Mouse (Mus musculus) kidney, adult 2 months (tissue): ENCODE measurements around the gene Map4k2. TPM values are rescaled to one million over a fixed set of nuclear protein-coding genes. Genes with fewer than 3 reads are reported as not detected.

ENCODE experiments used
- DNase-seq: peaks from one replicate; pipeline ENCODE4 v3.0.0; 2021
- H3K27ac ChIP-seq: fragments of 200-500 bp; 2 replicates; pipeline ENCODE4 v1.5.1; 2012; ENCODE audit warnings: low read depth, low read length, control low read depth, inconsistent platforms; ENCODE audit not compliant: insufficient read depth
- H3K27me3 ChIP-seq: fragments of 200-500 bp; replicated peaks from 2 replicates; pipeline ENCODE4 v1.6.1; 2012; ENCODE audit warnings: mild to moderate bottlenecking, moderate library complexity, low read length, inconsistent platforms; ENCODE audit not compliant: control insufficient read depth, insufficient read depth
- H3K36me3 ChIP-seq: fragments of 200-500 bp; 2 replicates; pipeline ENCODE4 v1.6.1; 2012; ENCODE audit warnings: mild to moderate bottlenecking, moderate library complexity, low read length, inconsistent platforms; ENCODE audit not compliant: control insufficient read depth, insufficient read depth
- H3K4me1 ChIP-seq: fragments of 200-500 bp; 2 replicates; pipeline ENCODE4 v1.6.1; 2011; ENCODE audit warnings: low read length; ENCODE audit not compliant: control insufficient read depth, insufficient read depth
- H3K4me3 ChIP-seq: fragments of 200-500 bp; 2 replicates; pipeline ENCODE4 v1.5.1; 2011; ENCODE audit warnings: mild to moderate bottlenecking, low read depth, low read length, control low read depth; ENCODE audit not compliant: insufficient read depth
- CTCF ChIP-seq: fragments of 200-500 bp; conservative IDR thresholded peaks from 2 replicates; pipeline ENCODE4 v1.5.1; 2011; ENCODE audit warnings: low read depth, mild to moderate bottlenecking, control low read depth, low read length, moderate library complexity, mixed read lengths; ENCODE audit not compliant: insufficient read depth, insufficient read length
- POLR2A ChIP-seq: fragments of 200-500 bp; IDR thresholded peaks from one replicate; pipeline ENCODE4 v1.6.1; 2011; ENCODE audit warnings: low read depth, low read length, control low read depth
- WGBS: fragments of 180-500 bp; shearing (Covaris S2); methylation state at CpG from one replicate; pipeline ENCODE4 v1.1.7; 2018; 5-methylcytosine and 5-hydroxymethylcytosine counted together
- polyA plus RNA-seq: library from polyadenylated mRNA; depleted of rRNA; stranded (reverse); fragments of >200 nt; gene quantifications from 2 replicates; pipeline ENCODE4 v1.2.3, GENCODE M21; 2012

Map4k2 gene
- polyA plus RNA-seq, 1 experiment: 92.3 TPM

GRCm38 (mm10) chr19:6331719-6332516, 9.0 kb upstream of the Map4k2 start:
- TF ChIP-seq POLR2A: no peak
- peak; percentile 54 for TF ChIP-seq CTCF
- WGBS: 17% methylated on average over 13 of the region's 13 CpGs
- H3K4me3 ChIP-seq: peak overlapping the region; percentile 33; the same call in 1 of the 2 replicates
- DNase-seq: peak; percentile 70
- H3K27me3 ChIP-seq: no peaks in the 10 kb centered on the region
- no peaks in the 10 kb centered on the region for H3K36me3 ChIP-seq
- no peak overlapping the region for H3K27ac ChIP-seq
- H3K4me1 ChIP-seq: peaks cover 11% of the 10 kb centered on the region

DNA sequence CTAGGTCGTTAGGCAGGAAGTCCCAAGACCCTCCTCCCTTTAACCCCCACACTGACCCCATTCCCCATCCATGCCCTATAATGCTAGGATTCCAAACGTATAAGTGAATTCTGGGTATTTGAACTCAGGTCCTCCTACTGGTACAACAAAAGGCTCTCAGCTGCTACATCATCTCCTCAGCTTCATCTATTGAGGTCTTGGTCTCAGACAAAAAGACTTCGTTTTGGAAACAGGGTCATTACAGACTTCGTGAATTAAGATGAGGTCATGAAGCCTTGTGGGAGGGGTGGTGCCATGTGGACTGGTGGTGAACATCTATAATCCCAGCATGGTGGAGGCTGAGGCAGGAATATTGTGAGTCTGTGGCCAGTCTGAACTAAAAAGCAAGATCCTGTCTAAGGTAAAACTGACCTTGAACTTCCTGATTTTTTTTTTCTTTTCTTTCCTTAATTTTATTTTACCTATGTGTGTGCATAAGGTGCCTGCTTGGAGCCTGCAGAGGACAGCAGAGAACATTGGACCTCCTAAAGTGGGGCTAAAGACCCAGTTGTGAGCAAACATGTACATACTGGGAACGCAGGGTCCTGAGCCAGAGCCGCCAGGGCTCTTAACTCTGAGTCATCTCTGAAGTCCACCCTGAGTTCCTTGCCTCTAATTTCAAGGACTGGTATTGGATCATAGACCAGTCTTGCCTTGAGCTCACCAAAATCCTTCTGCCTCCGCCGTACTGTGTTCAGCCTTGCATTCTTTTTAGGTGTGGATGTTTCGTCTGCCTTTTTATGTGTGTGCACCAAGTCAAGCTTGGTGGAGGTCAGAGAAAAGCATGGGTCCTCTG, 7.0 kb upstream of the Map4k2 start:
- peaks cover 12% of the 10 kb centered on the region for H3K4me1 ChIP-seq
- DNase-seq: no peak
- H3K27ac ChIP-seq: peak overlapping the region; percentile 70
- no peak for TF ChIP-seq CTCF
- no peak overlapping the region for H3K4me3 ChIP-seq
- no peaks in the 10 kb centered on the region for H3K27me3 ChIP-seq
- WGBS: 58% methylated on average over 9 of the region's 9 CpGs
- no peaks in the 10 kb centered on the region for H3K36me3 ChIP-seq

DNA sequence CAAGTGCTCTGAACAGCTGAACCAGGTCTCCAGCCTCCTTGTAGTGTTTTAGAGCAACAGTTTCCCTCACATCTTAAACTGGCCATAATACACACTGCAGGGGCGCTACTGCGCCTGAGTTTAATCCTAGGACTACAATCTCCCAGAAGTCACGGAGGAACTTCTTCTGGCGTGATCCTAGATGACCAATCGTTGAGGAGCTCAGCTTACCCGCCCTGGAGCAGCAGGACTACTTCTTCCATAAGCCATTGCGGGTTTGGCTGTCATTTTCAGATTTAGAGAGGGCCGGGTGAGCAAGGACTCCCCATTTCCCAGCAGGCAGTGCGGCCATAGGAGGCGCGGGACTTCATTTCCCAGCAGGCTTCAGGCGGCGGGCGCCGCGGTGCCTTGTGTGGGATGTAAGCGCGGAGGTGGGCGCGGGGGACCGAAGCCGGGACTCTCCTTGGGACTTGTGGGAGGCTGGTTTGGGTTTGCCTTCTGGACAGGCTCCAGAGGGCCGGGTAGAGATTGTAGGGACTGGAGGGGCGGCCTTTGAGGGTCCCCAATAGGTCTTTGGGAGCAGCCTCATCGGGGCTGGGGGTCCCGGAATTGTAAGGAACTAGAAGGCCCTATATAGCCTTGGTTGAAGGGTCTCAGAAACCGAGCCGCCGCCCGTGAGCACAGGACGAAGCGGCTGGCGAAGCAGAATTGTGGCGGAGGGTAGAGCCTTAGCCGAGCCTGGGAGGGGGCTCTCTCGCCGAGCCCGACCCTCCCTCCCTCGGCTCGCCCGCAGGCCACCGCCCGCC, 6.1 kb upstream of the Map4k2 start, which contains the start of gene Men1:
Gene Men1, plus strand, starts transcription at position 307 of the 785 bp plus-strand sequence.
- TF ChIP-seq POLR2A (no peak), CTCF (peak; percentile 31; the same call in 1 of the 2 replicates)
- Histone ChIP-seq H3K4me3 (peak within 1 kb of the TSS; percentile 60), H3K4me1 (peaks cover 20% of the 10 kb centered on the region), H3K36me3 (no peaks in the 10 kb centered on the region), H3K27ac (peak within 1 kb of the TSS; percentile 70), H3K27me3 (no peaks in the 10 kb centered on the region)
- under 1% methylated on average over 43 of the region's 43 CpGs for WGBS
- peak; percentile 98 for DNase-seq

DNA sequence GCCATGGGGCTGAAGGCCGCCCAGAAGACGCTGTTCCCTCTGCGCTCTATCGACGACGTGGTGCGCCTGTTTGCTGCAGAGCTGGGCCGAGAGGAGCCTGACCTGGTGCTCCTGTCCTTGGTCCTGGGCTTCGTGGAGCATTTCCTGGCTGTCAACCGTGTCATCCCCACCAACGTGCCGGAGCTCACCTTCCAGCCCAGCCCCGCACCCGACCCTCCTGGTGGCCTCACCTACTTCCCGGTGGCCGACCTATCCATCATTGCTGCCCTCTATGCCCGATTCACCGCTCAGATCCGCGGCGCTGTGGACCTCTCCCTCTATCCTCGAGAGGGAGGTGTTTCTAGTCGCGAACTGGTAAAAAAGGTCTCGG, 5.5 kb upstream of the Map4k2 start:
- Histone ChIP-seq H3K4me1 (peaks cover 22% of the 10 kb centered on the region), H3K27me3 (no peaks in the 10 kb centered on the region), H3K27ac (0 out of 2 replicates have a peak overlapping the region, but pooled peaks have one; percentile 24), H3K4me3 (peak overlapping the region; percentile 60), H3K36me3 (no peaks in the 10 kb centered on the region)
- 1% methylated on average over 25 of the region's 25 CpGs for WGBS
- DNase-seq: peak; percentile 36
- no peak for TF ChIP-seq POLR2A
- no peak for TF ChIP-seq CTCF

DNA sequence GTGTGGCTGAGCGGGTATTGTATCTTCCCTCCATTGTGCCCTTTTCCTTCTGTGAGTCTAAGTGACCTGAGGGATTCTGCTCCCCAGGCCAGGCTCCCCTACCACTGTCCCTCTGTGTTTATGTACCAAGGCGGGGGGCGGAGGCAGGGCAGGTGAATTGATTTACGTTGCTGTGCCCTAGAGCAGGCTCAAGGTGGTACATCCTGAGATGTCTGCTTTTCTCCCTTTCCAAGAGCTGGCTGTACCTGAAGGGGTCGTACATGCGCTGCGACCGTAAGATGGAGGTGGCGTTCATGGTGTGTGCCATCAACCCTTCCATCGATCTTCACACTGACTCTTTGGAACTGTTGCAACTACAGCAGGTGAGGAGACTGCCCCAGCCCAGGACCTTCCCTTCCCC, 4.0 kb upstream of the Map4k2 start:
- Histone ChIP-seq H3K36me3 (no peaks in the 10 kb centered on the region), H3K27ac (no peak overlapping the region), H3K27me3 (no peaks in the 10 kb centered on the region), H3K4me3 (no peak overlapping the region), H3K4me1 (peaks cover 23% of the 10 kb centered on the region)
- DNase-seq: no peak
- TF ChIP-seq CTCF (no peak), POLR2A (no peak)
- WGBS: 94% methylated on average over 10 of the region's 10 CpGs

GRCm38 (mm10) chr19:6338171-6338570, 2.8 kb upstream of the Map4k2 start:
- WGBS: 93% methylated on average over 7 of the region's 7 CpGs

More at GRCm38 (mm10) chr19:6338171-6338570, 2.8 kb upstream of the Map4k2 start:
- Histone ChIP-seq H3K36me3 (no peaks in the 10 kb centered on the region), H3K27me3 (no peaks in the 10 kb centered on the region), H3K27ac (no peak overlapping the region), H3K4me1 (peaks cover 22% of the 10 kb centered on the region), H3K4me3 (no peak overlapping the region)
- DNase-seq: no peak
- TF ChIP-seq POLR2A (no peak), CTCF (no peak)
